Comparison of ENCODE assay signal across 9 mouse cellular contexts in the genomic region with DNA sequence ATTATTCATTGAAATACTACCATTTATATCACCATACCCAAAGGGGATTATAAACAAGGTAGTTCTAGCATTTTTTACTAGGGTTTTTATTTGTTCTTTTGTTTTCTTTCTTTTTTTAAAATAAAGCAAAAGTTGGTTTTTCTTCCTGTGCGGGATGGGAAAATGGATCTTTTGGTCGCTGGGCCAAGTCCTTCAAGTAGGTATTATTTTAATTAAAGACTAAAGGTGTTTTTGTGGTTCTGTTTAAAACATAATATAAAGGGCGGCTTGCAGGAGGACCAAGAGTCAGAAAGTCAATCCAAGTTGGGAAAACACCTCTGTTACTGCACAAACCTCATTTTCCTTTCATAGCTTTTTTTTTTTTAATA. TPM values are rescaled to one million over a fixed set of nuclear protein-coding genes. Genes with fewer than 3 reads are reported as not detected.
DNase-seq lines count a peak whose midpoint lies in the region; ATAC-seq and TF ChIP-seq lines count a peak whose summit lies in the region.
"Had no signal": no experiment of that assay in that cellular context is flagged by ENCODE, and none has a peak within 500 bp of the region (broad histone marks: within the 10 kb centered on the region; RNA-seq: fewer than 3 reads in every experiment).

No protein-coding gene starts in this region.

- peak overlapping the region; percentile 77 for H3K4me3 ChIP-seq in heart, embryonic 15.5 days
- H3K4me3 ChIP-seq in G1E (ENCODE audit: low read depth, low read length): peak overlapping the region; percentile 77
- H3K4me3 ChIP-seq in hindbrain, embryonic 11.5 days (ENCODE audit: low read depth, low read length): peak overlapping the region; percentile 55
- H3K4me3 ChIP-seq in midbrain, embryonic 11.5 days (ENCODE audit: low read depth, low read length): peak overlapping the region; percentile 53

- peaks cover 6% of the 10 kb centered on the region; the same call in 1 of the 2 replicates for H3K36me3 ChIP-seq in heart, embryonic 15.5 days
- peaks cover 19% of the 10 kb centered on the region for H3K36me3 ChIP-seq in G1E (replicated peaks)
- no peaks in the 10 kb centered on the region for H3K36me3 ChIP-seq in hindbrain, embryonic 11.5 days (ENCODE audit: control insufficient read depth, insufficient read depth, low read length)
- no peaks in the 10 kb centered on the region for H3K36me3 ChIP-seq in midbrain, embryonic 11.5 days (ENCODE audit: control insufficient read depth, insufficient read depth, low read length)

- H3K9ac ChIP-seq in heart, embryonic 15.5 days: peak overlapping the region; percentile 91
- peak overlapping the region; percentile 90 for H3K9ac ChIP-seq in hindbrain, embryonic 11.5 days (ENCODE audit: low read depth, low read length)
- peak overlapping the region; percentile 93 for H3K9ac ChIP-seq in midbrain, embryonic 11.5 days (ENCODE audit: low read length)

- peak overlapping the region; percentile 100 for H3K27ac ChIP-seq in heart, embryonic 15.5 days
- H3K27ac ChIP-seq in hindbrain, embryonic 11.5 days (ENCODE audit: low read depth, low read length): peak overlapping the region; percentile 99
- peak overlapping the region; percentile 99 for H3K27ac ChIP-seq in midbrain, embryonic 11.5 days (ENCODE audit: low read depth, low read length)

- H3K4me2 ChIP-seq in heart, embryonic 15.5 days: peak overlapping the region; percentile 92
- peak overlapping the region; percentile 97 for H3K4me2 ChIP-seq in hindbrain, embryonic 11.5 days (replicated peaks; ENCODE audit: low read depth, low read length)
- H3K4me2 ChIP-seq in midbrain, embryonic 11.5 days: peak overlapping the region; percentile 96

- peaks cover 43% of the 10 kb centered on the region for H3K4me1 ChIP-seq in heart, embryonic 15.5 days (replicated peaks)
- H3K4me1 ChIP-seq in G1E (ENCODE audit: insufficient read depth, low read depth, low read length): peaks cover 50% of the 10 kb centered on the region
- H3K4me1 ChIP-seq in hindbrain, embryonic 11.5 days (replicated peaks; ENCODE audit: control insufficient read depth, insufficient read depth, low read length): peaks cover 6% of the 10 kb centered on the region; the same call in 1 of the 2 replicates
- peaks cover 41% of the 10 kb centered on the region for H3K4me1 ChIP-seq in midbrain, embryonic 11.5 days (ENCODE audit: control insufficient read depth, insufficient read depth, low read length)

- TF ChIP-seq CTCF in G1E (IDR thresholded peaks at IDR 0.05; ENCODE audit: low read depth, low read length): no peak

- WGBS in heart, embryonic 15.5 days: 26% methylated on average over 3 of the region's 3 CpGs
- 21% methylated on average over 3 of the region's 3 CpGs for WGBS in hindbrain, embryonic 11.5 days
- WGBS in midbrain, embryonic 11.5 days: 8% methylated on average over 3 of the region's 3 CpGs

- ATAC-seq in heart, embryonic 15.5 days (replicated peaks; ENCODE audit: insufficient number of reproducible peaks, insufficient read depth, low FRiP score, low read depth): no peak
- ATAC-seq in G1E (ENCODE audit: extremely low read depth, insufficient number of reproducible peaks, low FRiP score, poor library complexity, severe bottlenecking): no peak
- ATAC-seq in hindbrain, embryonic 11.5 days (ENCODE audit: low FRiP score): no peak
- no peak for ATAC-seq in midbrain, embryonic 11.5 days (ENCODE audit: low FRiP score)
- ATAC-seq: Patski had no signal

- H3K9me3 ChIP-seq in heart, embryonic 15.5 days (replicated peaks): no peaks in the 10 kb centered on the region
- no peaks in the 10 kb centered on the region for H3K9me3 ChIP-seq in G1E (replicated peaks)
- no peaks in the 10 kb centered on the region for H3K9me3 ChIP-seq in hindbrain, embryonic 11.5 days (ENCODE audit: control insufficient read depth, low read length)
- H3K9me3 ChIP-seq in midbrain, embryonic 11.5 days (ENCODE audit: control insufficient read depth, low read length): no peaks in the 10 kb centered on the region

- H3K27me3 ChIP-seq in heart, embryonic 15.5 days: no peaks in the 10 kb centered on the region
- no peaks in the 10 kb centered on the region for H3K27me3 ChIP-seq in G1E (ENCODE audit: insufficient read depth, low read length)
- H3K27me3 ChIP-seq in hindbrain, embryonic 11.5 days (ENCODE audit: control insufficient read depth, insufficient read depth, low read length): no peaks in the 10 kb centered on the region
- H3K27me3 ChIP-seq in midbrain, embryonic 11.5 days (ENCODE audit: control insufficient read depth, insufficient read depth, low read length): no peaks in the 10 kb centered on the region
- H3K27me3 ChIP-seq: Patski had no signal

- no peak for DNase-seq in heart, postnatal 4 days
- DNase-seq in G1E (ENCODE audit: low spot score): no peak
- DNase-seq in hindbrain, embryonic 11.5 days (ENCODE audit: low spot score): no peak
- no peak for DNase-seq in midbrain, embryonic 11.5 days (ENCODE audit: low spot score, missing footprints)
- no peak for DNase-seq in embryo, embryonic 11 days
- DNase-seq in adrenal gland, adult (ENCODE audit: inconsistent age in 2 of 2, low spot score in 1 of 2): no peak
- no peak for DNase-seq in cerebellum, adult 8-10 months

RNA-seq across cellular contexts. Expression of gene Cdkn1b, which starts 6.1 kb away (rescaled TPM):
- polyA plus RNA-seq in heart, embryonic 15.5 days (2015; fragmentation: Nextera tagmentation; extraction: Ambion mirVana): 14.4 and 18.4 TPM in 2 replicates
- total RNA-seq in heart, postnatal 4 days (2021): 10 to 100 TPM; 46.1 to 47.7 TPM
- total RNA-seq in G1E (2014; fragmentation: Nextera tagmentation) (88.0 and 88.8 TPM in 2 replicates), G1E (2017) (79.3 and 87.1 TPM in 2 replicates)
- polyA plus RNA-seq in G1E (2012): 34.6 and 34.8 TPM in 2 replicates
- 23.9 and 24.1 TPM in 2 replicates for polyA plus RNA-seq in hindbrain, embryonic 11.5 days (2014; fragmentation: Nextera tagmentation; extraction: Ambion mirVana)
- polyA plus RNA-seq in midbrain, embryonic 11.5 days (2014; fragmentation: Nextera tagmentation; extraction: Ambion mirVana): 27.8 and 28.0 TPM in 2 replicates

RNA-seq across cellular contexts. Expression of gene Gpr19, which starts 27.9 kb away (rescaled TPM):
- 8.7 and 10.3 TPM in 2 replicates for polyA plus RNA-seq in heart, embryonic 15.5 days (2015; fragmentation: Nextera tagmentation; extraction: Ambion mirVana)
- 1 to 10 TPM; 6.3 to 6.6 TPM for total RNA-seq in heart, postnatal 4 days (2021)
- total RNA-seq in G1E (2014; fragmentation: Nextera tagmentation) (22.5 and 25.0 TPM in 2 replicates), G1E (2017) (11.2 and 11.7 TPM in 2 replicates)
- 2.3 and 3.5 TPM in 2 replicates for polyA plus RNA-seq in G1E (2012)
- polyA plus RNA-seq in hindbrain, embryonic 11.5 days (2014; fragmentation: Nextera tagmentation; extraction: Ambion mirVana): 27.7 and 29.4 TPM in 2 replicates
- polyA plus RNA-seq in midbrain, embryonic 11.5 days (2014; fragmentation: Nextera tagmentation; extraction: Ambion mirVana): 35.3 and 36.9 TPM in 2 replicates

RNA-seq across cellular contexts. Expression of gene Apold1, which starts 55.2 kb away (rescaled TPM):
- polyA plus RNA-seq in heart, embryonic 15.5 days (2015; fragmentation: Nextera tagmentation; extraction: Ambion mirVana): 8.2 and 8.8 TPM in 2 replicates
- total RNA-seq in heart, postnatal 4 days (2021): 10 to 100 TPM; 29.5 to 36.8 TPM
- 0.83 and 1.5 TPM in 2 replicates for total RNA-seq in G1E (2014; fragmentation: Nextera tagmentation)
- total RNA-seq in G1E (2017): 0.98 and 0.99 TPM in 2 replicates
- polyA plus RNA-seq in G1E (2012): 0.16 and 0.19 TPM in 2 replicates
- 3.0 and 3.7 TPM in 2 replicates for polyA plus RNA-seq in hindbrain, embryonic 11.5 days (2014; fragmentation: Nextera tagmentation; extraction: Ambion mirVana)
- polyA plus RNA-seq in midbrain, embryonic 11.5 days (2014; fragmentation: Nextera tagmentation; extraction: Ambion mirVana): 2.8 and 3.2 TPM in 2 replicates
